Mouse (Mus musculus) CD4-positive, CD25-positive, alpha-beta regulatory T cell, adult 4 months (primary cell): ENCODE measurements around the gene Tom1l1. TPM values are rescaled to one million over a fixed set of nuclear protein-coding genes. Genes with fewer than 3 reads are reported as not detected.
"Not testable (repeated sequence)": the region's sequence is repeated elsewhere in the genome, so short reads cannot be mapped to it uniquely, and the experiment has no call there.

Experiments
- ATAC-seq: one replicate; pipeline ENCODE4 v1.8.0; 2017
- polyA plus RNA-seq, 2 experiments: library from polyadenylated mRNA; unstranded; fragments of 100-300 nt; shearing (Covaris generic); gene quantifications; one replicate each; pipeline ENCODE4 v1.2.1; 2017

Gene Tom1l1
- polyA plus RNA-seq, result 1 to 10 TPM; 1.7 to 2.1 TPM

- ATAC-seq, result no peak
Observed at GRCm38 (mm10) chr11:90687460-90688416, at the start of gene Tom1l1. Gene Tom1l1, minus strand, starts transcription at chr11:90688366.

- ATAC-seq, result no peak
Observed at GRCm38 (mm10) chr11:90733575-90733974, 45.4 kb upstream of the Tom1l1 start.

- no peak for ATAC-seq
Observed at GRCm38 (mm10) chr11:90727354-90728125, 39.4 kb upstream of the Tom1l1 start.

- ATAC-seq, result no peak
Observed at GRCm38 (mm10) chr11:90726730-90727129, 38.6 kb upstream of the Tom1l1 start.

- ATAC-seq, result no peak
Observed at GRCm38 (mm10) chr11:90722304-90722703, 34.1 kb upstream of the Tom1l1 start.

GRCm38 (mm10) chr11:90717719-90718118, 29.6 kb upstream of the Tom1l1 start:
- no peak for ATAC-seq

- ATAC-seq, result no peak
Observed at GRCm38 (mm10) chr11:90711596-90711995, 23.4 kb upstream of the Tom1l1 start.

GRCm38 (mm10) chr11:90707134-90707533, 19.0 kb upstream of the Tom1l1 start:
- ATAC-seq, result not testable (repeated sequence)

GRCm38 (mm10) chr11:90697480-90698240, 9.5 kb upstream of the Tom1l1 start:
- ATAC-seq, result no peak

- ATAC-seq, result no peak
Observed at GRCm38 (mm10) chr11:90695811-90696210, 7.6 kb upstream of the Tom1l1 start.

- ATAC-seq, result no peak
Observed at GRCm38 (mm10) chr11:90694206-90694605, 6.0 kb upstream of the Tom1l1 start.

- no peak for ATAC-seq
Observed at GRCm38 (mm10) chr11:90690361-90690760, 2.2 kb upstream of the Tom1l1 start.

- no peak for ATAC-seq
Observed at GRCm38 (mm10) chr11:90687040-90687439, 1.1 kb downstream of the Tom1l1 start.

GRCm38 (mm10) chr11:90686287-90687025, 1.7 kb downstream of the Tom1l1 start:
- no peak for ATAC-seq

GRCm38 (mm10) chr11:90685196-90685595, 3.0 kb downstream of the Tom1l1 start:
- ATAC-seq, result no peak

GRCm38 (mm10) chr11:90684765-90685164, 3.4 kb downstream of the Tom1l1 start:
- ATAC-seq, result no peak

GRCm38 (mm10) chr11:90681171-90681570, 7.0 kb downstream of the Tom1l1 start:
- ATAC-seq, result no peak

- no peak for ATAC-seq
Observed at GRCm38 (mm10) chr11:90678582-90678981, 9.6 kb downstream of the Tom1l1 start.

- no peak for ATAC-seq
Observed at GRCm38 (mm10) chr11:90677771-90678288, 10.3 kb downstream of the Tom1l1 start.

GRCm38 (mm10) chr11:90677027-90677426, 11.1 kb downstream of the Tom1l1 start:
- no peak for ATAC-seq

- no peak for ATAC-seq
Observed at GRCm38 (mm10) chr11:90675479-90676110, 12.6 kb downstream of the Tom1l1 start.
